Mouse (Mus musculus): Measurements from ENCODE around the gene Gm21119. TPM values are rescaled to one million over a fixed set of nuclear protein-coding genes. Genes with fewer than 3 reads are reported as not detected.
"Not testable (repeated sequence)": the region's sequence is repeated elsewhere in the genome, so short reads cannot be mapped to it uniquely, and the experiment has no call there.

The Gm21119 gene
- not detected in 2 replicates for total RNA-seq (2015; ENCODE audit: low replicate concordance)
- total RNA-seq (2017; ENCODE audit: low replicate concordance): not detected in 2 replicates

- not testable (repeated sequence) for ATAC-seq (replicated peaks; ENCODE audit: low FRiP score, poor library complexity, severe bottlenecking)
Observed at GRCm38 (mm10) chr8:20614619-20615018, at the start of gene Gm21119. Gene Gm21119 (plus strand): TSS chr8:20614919.

- ATAC-seq (replicated peaks; ENCODE audit: low FRiP score, poor library complexity, severe bottlenecking): not testable (repeated sequence)
Observed at GRCm38 (mm10) chr8:20566753-20567152, 48.0 kb upstream of the Gm21119 start.

GRCm38 (mm10) chr8:20581081-20581480 lies 33.6 kb upstream of the Gm21119 start:
- ATAC-seq (replicated peaks; ENCODE audit: low FRiP score, poor library complexity, severe bottlenecking): not testable (repeated sequence)

GRCm38 (mm10) chr8:20582772-20583171 lies 31.9 kb upstream of the Gm21119 start:
- not testable (repeated sequence) for ATAC-seq (replicated peaks; ENCODE audit: low FRiP score, poor library complexity, severe bottlenecking)

- peak; percentile 80 for ATAC-seq (replicated peaks; ENCODE audit: low FRiP score, poor library complexity, severe bottlenecking)
Observed at GRCm38 (mm10) chr8:20588268-20589177, 26.2 kb upstream of the Gm21119 start.

GRCm38 (mm10) chr8:20589178-20589539 lies 25.6 kb upstream of the Gm21119 start:
- ATAC-seq (replicated peaks; ENCODE audit: low FRiP score, poor library complexity, severe bottlenecking): not testable (repeated sequence)

- ATAC-seq (replicated peaks; ENCODE audit: low FRiP score, poor library complexity, severe bottlenecking): not testable (repeated sequence)
Observed at GRCm38 (mm10) chr8:20590117-20590997, 24.4 kb upstream of the Gm21119 start.

GRCm38 (mm10) chr8:20591002-20591401 lies 23.7 kb upstream of the Gm21119 start:
- not testable (repeated sequence) for ATAC-seq (replicated peaks; ENCODE audit: low FRiP score, poor library complexity, severe bottlenecking)

- not testable (repeated sequence) for ATAC-seq (replicated peaks; ENCODE audit: low FRiP score, poor library complexity, severe bottlenecking)
Observed at GRCm38 (mm10) chr8:20592732-20593272, 21.9 kb upstream of the Gm21119 start.

GRCm38 (mm10) chr8:20593841-20594240 lies 20.9 kb upstream of the Gm21119 start:
- not testable (repeated sequence) for ATAC-seq (replicated peaks; ENCODE audit: low FRiP score, poor library complexity, severe bottlenecking)

- ATAC-seq (replicated peaks; ENCODE audit: low FRiP score, poor library complexity, severe bottlenecking): not testable (repeated sequence)
Observed at GRCm38 (mm10) chr8:20596081-20596841, 18.5 kb upstream of the Gm21119 start.

GRCm38 (mm10) chr8:20596842-20597708 lies 17.6 kb upstream of the Gm21119 start:
- peak; percentile 69; the same call in 1 of the 2 replicates for ATAC-seq (replicated peaks; ENCODE audit: low FRiP score, poor library complexity, severe bottlenecking)

GRCm38 (mm10) chr8:20598300-20599170 lies 16.2 kb upstream of the Gm21119 start:
- ATAC-seq (replicated peaks; ENCODE audit: low FRiP score, poor library complexity, severe bottlenecking): not testable (repeated sequence)

- not testable (repeated sequence) for ATAC-seq (replicated peaks; ENCODE audit: low FRiP score, poor library complexity, severe bottlenecking)
Observed at GRCm38 (mm10) chr8:20599350-20599749, 15.4 kb upstream of the Gm21119 start.

GRCm38 (mm10) chr8:20610856-20611255 lies 3.9 kb upstream of the Gm21119 start:
- not testable (repeated sequence) for ATAC-seq (replicated peaks; ENCODE audit: low FRiP score, poor library complexity, severe bottlenecking)

- not testable (repeated sequence) for ATAC-seq (replicated peaks; ENCODE audit: low FRiP score, poor library complexity, severe bottlenecking)
Observed at GRCm38 (mm10) chr8:20612721-20613120, 2.0 kb upstream of the Gm21119 start.

GRCm38 (mm10) chr8:20630766-20631165 lies 16.0 kb downstream of the Gm21119 start:
- not testable (repeated sequence) for ATAC-seq (replicated peaks; ENCODE audit: low FRiP score, poor library complexity, severe bottlenecking)

Data from erythroblast, adult 5-6 weeks (primary cell).